Mouse (Mus musculus): ENCODE results near the gene Mark3.

GRCm38 (mm10) chr12:111524883-111525282, 49.4 kb upstream of the Mark3 start:
- TF ChIP-seq CTCF (IDR thresholded peaks at IDR 0.05; ENCODE audit: borderline replicate concordance, insufficient read depth, low read length) (no peak), POLR2A (IDR thresholded peaks at IDR 0.05; ENCODE audit: low read depth, low read length) (no peak)

Measured in embryonic fibroblast, embryonic 13.5 days (primary cell).